ENCODE assay signal across 1 mouse cellular context in genomic region chr14:26643006-26643624, GRCm38 (mm10).
TF ChIP-seq lines count a peak whose summit lies in the region.

No protein-coding gene starts in this region.

TF ChIP-seq in MEL, 35 proteins besides CTCF, POLR2A, EP300 and RAD21 (continued from another document):
- peak; percentile 53 for TF ChIP-seq ZNF384 (IDR thresholded peaks at IDR 0.05; ENCODE audit: low read depth, low read length)
- TF ChIP-seq RCOR1 (IDR thresholded peaks at IDR 0.05; ENCODE audit: low read depth, low read length), result peak; percentile 79
- 0 out of 2 replicates have a peak, but pooled peaks have one; percentile 18 for TF ChIP-seq TCF12 (IDR thresholded peaks at IDR 0.05; ENCODE audit: low read depth, low read length)
